Mouse (Mus musculus) right cerebral cortex, postnatal 25 days (tissue): Measurements from ENCODE around the gene Cr1l.

Experiments
- DNase-seq: peaks from one replicate; pipeline ENCODE4 v3.0.0; 2022

Gene Cr1l

DNA sequence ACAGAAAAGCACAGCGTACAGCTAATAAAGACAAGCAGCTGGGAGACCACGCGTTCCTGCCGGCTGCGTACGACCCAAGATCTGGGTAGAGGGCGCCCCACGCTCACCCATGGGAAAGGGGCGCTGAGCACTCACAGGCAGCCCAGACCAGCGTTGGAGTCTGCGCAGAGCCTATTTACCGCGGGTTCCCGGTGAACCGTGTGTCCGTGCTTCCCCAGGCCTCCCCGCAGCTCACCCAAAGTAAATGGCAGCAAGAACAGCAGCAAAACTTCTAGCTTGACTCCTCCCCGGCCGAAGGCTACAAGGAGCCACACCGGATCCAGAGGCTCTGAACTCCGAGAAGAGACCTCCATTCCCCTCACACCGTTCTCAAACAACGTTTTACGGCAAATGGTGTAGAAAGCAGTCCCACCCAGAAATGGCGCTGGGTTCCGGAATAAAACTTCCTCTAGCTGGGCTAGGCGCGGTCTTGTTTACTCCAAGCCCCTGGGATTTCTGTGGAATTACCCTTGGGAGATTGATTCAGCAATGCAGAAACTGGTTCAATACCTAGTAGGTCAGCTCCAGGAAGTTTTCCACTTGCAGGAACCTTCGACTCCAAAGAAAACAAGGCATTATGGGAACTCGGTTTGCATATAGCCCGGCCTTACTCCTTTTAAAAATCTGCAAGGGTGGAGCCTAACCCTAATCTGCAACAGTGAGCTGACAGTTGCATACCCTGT is at the start of gene Cr1l:
TSS of gene Cr1l (minus strand) at position 634 of the 722 bp plus-strand sequence.
- DNase-seq, result peak; percentile 87

DNA sequence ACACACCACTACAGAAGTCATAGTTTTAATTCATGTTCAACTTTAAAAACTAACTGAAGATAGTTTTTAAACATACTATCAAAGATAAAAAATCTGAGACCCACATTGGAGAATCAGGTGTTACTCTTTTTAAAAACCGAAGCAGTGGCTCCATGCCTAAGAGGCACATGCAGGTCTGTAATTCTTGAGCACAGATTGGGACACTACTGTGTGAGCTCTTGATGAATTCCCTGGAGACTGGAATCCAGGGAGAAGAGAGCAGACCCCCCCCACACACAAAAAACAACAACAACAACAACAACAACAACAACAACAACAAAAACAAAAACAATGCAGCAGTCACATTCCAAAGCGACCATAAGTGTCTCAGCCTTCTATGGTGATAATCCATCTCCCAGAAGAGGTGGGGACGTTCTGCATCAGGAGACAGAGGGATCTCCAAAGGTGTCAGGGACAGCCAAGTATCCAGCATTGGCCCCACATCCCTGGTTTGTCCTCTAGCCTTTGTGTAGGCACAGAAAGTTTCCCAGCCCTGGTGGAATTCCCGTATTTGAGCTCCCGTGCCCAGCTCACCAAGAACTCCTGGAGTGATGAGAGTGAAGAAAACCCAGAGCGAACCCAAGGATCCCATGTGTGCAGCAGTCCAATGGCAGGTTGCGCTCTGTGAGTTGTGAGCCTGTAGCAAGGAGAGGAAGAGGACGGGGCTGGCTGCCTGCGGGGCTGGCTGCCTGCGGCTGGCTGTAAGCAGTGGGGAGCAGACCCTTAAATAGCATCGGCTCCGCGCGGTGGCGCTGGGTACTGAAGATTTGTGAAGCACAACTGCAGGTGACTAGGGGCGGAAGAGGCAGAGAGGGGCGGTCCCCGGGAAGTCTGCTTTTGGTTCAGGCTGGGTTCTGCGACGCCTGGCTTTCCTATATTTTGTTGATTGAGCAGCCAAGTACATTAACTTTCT is 44.9 kb upstream of the Cr1l start, which contains the start of gene Cr2:
TSS of gene Cr2 (minus strand) at position 737 of the 952 bp plus-strand sequence.
- DNase-seq, result peak; percentile 56

DNA sequence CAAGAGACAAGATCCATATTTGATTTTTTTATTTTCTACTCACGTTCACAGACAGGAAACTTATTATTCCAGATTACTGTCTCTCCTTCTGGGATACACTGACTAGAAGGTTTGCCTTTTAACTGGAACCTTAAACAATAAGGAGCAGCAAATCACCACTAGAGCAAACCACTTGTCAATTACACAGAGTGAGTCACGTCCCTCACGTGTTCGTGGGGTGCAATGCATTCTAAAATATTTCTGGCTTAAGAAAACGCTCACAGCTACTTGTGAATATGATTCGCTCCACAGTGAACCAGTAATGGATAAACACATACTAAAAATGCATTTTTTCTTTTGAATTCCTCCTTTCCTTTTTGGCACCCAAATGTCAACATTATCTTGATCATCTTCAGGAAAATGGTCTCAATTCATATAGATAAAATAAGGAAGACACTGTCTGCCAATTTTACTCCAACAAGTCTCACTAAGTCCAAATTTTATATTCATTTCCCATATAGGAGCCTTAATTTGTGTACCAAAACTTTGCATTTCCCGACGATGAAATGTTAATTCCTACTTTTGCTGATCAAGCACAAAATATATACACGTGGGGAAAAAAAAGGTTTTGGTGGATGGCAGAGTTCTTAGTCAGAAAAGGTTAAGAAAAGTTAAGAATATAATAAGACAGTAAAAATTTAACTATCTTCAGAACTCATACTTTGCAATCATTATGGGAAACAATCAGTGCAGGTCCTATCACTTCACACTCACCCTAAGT is 33.8 kb upstream of the Cr1l start:
- DNase-seq, result no peak

DNA sequence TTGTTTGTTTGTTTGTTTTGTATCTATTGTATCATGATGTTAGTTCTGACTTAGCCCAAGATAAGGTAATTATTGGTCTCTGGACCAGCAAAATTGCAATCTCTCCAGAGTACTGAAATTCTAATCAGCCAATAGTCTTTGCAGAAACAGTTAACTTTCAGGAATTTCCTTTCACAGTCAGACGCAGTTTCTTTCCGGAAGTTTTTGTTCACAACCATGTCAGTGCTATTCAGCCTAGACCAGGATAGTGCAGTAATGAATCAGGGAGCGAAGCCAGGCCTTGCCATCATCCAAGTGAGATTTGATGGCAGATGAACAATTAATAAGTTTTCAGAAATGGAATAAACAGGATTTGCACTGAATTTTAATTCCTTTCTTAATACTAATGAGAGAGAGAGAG is 684 bp upstream of the Cr1l start:
- no peak for DNase-seq

DNA sequence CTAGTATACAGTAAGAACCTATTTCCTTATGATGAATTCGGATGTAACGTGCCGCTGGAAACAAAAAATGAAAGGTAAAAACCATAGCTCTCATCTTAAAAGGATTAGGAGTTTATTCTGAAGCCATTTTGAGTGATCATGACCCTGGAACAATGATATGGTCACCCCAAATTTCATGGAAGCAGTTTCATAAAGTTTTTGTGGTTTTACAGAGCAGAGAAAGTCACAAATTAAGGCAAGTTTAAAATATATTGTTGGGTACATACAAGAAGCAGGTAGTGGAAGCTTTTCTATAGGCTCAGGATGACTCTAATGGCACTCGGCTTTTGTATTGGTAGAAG is 259 bp upstream of the Cr1l start:
- no peak for DNase-seq

DNA sequence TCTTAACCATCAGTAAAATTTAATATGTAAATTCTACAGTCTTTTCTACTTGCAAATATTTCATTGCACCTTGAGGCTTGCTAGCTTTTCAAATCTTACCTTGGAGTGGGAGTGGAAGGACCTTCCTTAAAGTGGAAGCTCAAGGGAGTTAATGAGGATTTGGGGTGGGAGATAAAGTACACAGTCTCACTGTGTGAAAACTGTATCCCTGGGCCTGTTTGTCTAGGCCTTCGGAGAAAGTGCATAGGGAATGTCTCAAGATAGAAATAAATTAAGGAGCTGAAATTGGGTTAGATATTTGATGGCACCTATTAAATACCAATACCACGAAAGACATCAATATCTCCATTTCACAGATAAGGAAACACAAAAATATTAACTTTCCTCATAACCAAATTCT is 907 bp downstream of the Cr1l start:
- DNase-seq, result no peak

DNA sequence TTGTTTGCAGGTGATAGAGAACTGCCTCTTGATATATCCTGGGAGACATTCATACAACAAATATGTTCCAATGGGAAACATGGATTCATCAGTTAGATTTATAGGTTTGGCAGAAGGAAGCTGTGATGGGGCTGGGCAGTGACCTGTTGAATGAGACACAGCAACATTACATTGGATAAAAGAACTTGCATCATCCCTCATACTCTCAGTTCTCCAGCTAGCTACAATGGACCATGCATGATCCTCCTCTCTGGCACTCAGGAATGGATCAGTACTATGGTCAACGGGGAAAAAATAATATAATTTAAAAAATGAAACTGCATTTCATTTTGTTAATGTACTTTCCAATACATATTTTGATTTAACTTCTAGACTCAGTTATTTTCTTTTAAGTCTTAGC is 1.5 kb downstream of the Cr1l start:
- DNase-seq, result no peak

DNA sequence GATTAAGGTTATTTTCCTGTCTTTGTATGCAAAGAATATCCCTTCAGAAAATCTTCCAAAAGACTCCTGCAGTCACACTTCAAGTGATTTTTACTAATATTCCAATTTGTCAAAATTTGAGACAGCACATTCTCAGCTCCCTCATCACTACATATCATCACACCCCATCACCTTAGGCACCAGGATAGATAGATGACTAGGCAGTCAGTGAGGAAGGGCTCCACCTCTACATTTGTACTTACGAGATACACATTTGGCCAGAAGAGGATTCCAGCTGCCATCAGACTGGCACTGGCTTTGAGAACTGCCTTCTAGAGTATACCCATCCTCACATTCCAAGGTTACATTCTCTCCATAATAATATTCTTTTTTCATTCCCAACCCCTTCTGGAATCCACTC is 17.0 kb downstream of the Cr1l start:
- no peak for DNase-seq

DNA sequence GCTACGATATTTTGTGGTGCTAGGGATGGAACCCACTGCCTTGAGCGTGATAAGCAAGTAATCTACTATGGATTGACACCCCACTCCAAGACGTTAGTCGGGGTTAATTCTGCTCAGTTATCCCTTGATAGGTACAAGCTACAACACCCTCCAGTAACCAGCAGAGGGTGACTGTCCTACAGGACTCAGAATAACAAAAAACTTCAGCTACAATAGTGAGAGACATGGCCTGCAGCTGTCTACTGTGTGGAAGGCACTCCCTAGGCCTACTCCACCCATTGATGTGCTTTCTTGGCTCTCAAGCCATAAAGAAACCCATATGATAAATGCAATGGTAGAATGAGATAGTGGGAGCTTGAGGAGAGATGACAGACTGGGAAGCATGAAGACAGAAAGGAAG is 17.8 kb downstream of the Cr1l start:
- no peak for DNase-seq

DNA sequence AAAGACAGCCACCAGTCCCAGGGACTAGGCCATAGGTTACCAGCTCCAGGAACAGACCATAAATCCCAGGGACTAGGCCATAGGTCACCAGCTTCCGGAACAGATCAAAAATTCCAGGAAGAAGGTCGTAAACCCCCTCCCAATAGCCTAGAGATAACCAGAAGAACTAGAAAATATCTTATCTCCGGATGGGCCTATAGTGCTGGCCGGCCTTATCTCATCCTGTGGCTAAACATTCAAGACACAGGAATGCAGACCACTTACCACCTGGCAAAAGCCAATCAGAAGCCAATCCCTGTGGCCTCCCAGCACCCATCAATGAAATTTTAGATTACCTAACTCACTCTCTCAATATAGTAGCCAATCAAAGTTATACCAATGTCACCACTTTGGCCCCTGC is 30.7 kb downstream of the Cr1l start:
- no peak for DNase-seq

DNA sequence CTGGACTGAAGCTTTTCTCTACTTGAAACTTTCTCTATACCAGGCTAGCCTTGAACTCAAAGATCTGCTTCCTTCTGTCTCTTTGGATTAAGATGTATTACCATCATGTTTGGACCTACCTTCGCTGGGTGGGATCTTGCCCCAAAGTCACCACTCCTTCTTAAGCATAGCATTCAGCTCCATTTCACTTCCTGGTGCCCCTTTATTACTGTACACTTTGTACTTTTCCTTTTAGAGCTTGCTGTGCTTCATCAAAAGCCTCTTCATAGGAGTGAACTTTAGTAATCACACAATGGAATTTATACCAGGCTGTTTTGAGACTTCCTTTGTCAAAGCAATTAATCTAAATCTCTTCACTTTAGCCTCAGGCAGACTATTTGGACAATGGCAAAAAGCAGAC is 33.4 kb downstream of the Cr1l start:
- DNase-seq, result no peak

DNA sequence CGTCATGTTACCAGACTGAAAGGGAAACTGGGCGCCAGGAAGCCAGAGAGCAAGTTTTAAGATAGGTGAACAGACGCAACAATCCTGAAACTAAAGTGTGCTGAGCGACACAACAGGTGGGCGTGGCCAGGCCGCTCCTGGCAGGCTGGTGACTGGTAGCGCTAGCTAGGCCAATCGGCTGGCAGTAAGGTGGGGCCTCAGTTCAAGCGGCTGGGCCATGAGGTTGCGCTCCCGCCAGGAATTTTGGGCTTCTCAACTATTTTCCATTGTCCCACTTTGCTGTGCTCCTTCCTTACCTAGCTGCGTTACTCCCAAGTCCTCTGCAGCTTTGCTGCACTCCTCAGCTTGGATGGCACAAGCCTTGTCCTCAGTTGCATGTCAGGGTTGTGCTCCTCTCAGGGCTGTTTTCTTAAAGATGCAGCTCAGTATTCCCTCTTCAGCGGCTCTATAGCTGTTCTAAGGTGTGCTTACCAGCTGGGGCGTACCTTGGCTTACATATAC is 39.1 kb downstream of the Cr1l start, which contains the start of gene Cd46:
TSS of gene Cd46 (minus strand) at position 30 of the 501 bp plus-strand sequence.
- no peak for DNase-seq

DNA sequence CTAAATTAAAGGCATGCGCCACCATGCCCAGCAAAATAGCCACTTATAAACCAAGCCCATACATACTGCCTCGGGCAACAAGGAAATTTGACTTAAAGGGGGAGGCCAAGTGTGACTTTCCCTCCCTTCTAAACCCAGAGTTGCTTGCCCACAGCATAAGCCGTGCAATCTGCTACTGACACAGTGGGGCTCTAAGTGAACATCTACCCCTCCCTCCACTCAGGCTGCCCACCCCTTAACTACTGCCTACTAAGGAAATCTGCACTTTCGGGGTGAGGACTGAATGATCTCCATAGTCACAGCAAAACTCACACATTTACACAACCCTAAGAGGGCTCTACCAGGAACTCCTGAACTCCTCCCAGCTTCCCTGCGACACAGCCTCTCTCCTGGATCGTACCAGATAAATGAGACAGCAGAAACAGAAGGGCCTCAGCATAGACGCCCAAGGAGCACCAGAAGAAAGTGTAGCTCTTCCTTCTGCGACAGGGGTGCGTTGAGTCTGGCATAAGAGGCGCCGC is 39.6 kb downstream of the Cr1l start:
- no peak for DNase-seq

DNA sequence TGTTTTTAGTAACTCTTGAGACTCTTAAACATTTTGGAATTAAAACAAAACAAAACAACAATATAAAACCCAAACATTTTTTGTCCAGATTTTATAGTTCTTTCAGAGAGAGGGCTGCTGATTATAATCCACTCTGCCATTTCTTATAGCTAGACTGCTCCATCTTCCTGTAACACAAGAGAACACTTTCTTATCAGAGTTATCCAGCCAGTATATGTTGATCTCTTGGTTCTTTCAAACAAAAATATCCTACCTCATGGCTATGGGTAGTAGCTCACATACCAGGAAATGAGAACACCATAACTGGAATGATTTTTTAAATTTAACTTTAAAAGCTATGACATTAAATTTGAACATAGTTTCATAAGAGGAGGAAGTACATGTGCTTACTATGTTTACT is 49.2 kb downstream of the Cr1l start:
- no peak for DNase-seq
